Mouse (Mus musculus): ENCODE measurements around the gene BC005561. TPM values are rescaled to one million over a fixed set of nuclear protein-coding genes. Genes with fewer than 3 reads are reported as not detected.
A peak's percentile ranks its signal among the peaks of the same experiment; 100 is the strongest.
"Not testable (repeated sequence)": the region's sequence is repeated elsewhere in the genome, so short reads cannot be mapped to it uniquely, and the experiment has no call there.

Gene BC005561
- polyA plus RNA-seq, 1 experiment from 2014 or later, result 11.1 TPM

- 93% methylated on average over 8 of the region's 8 CpGs for WGBS
Measured at GRCm38 (mm10) chr5:104482856-104483255, 25.3 kb upstream of the BC005561 start.

GRCm38 (mm10) chr5:104491561-104491960, 16.6 kb upstream of the BC005561 start:
- Histone ChIP-seq H3K4me1 (no peaks in the 10 kb centered on the region), H3K4me3 (no peak overlapping the region), H3K36me3 (replicated peaks) (peaks cover 94% of the 10 kb centered on the region), H3K27me3 (ENCODE audit: poor library complexity, severe bottlenecking) (no peaks in the 10 kb centered on the region), H3K9me3 (no peaks in the 10 kb centered on the region), H3K27ac (no peak overlapping the region)
- DNase-seq (ENCODE audit: extremely low spot score, low spot score), result no peak
- WGBS, result 95% methylated on average over 5 of the region's 5 CpGs

More at GRCm38 (mm10) chr5:104482856-104483255, 25.3 kb upstream of the BC005561 start:
- Histone ChIP-seq H3K9me3 (no peaks in the 10 kb centered on the region), H3K27ac (no peak overlapping the region), H3K4me1 (no peaks in the 10 kb centered on the region), H3K4me3 (no peak overlapping the region), H3K27me3 (ENCODE audit: poor library complexity, severe bottlenecking) (no peaks in the 10 kb centered on the region), H3K36me3 (replicated peaks) (peaks cover 90% of the 10 kb centered on the region)
- DNase-seq (ENCODE audit: extremely low spot score, low spot score), result no peak

GRCm38 (mm10) chr5:104504883-104505282, 3.3 kb upstream of the BC005561 start:
- peaks cover 11% of the 10 kb centered on the region for H3K4me1 ChIP-seq
- H3K36me3 ChIP-seq (replicated peaks), result peaks cover 69% of the 10 kb centered on the region
- H3K4me3 ChIP-seq, result no peak overlapping the region
- H3K9me3 ChIP-seq, result peaks cover 3% of the 10 kb centered on the region; the same call in 1 of the 2 replicates
- DNase-seq (ENCODE audit: extremely low spot score, low spot score), result no peak
- H3K27ac ChIP-seq, result no peak overlapping the region
- no peaks in the 10 kb centered on the region for H3K27me3 ChIP-seq (ENCODE audit: poor library complexity, severe bottlenecking)
- 96% methylated on average over 2 of the region's 2 CpGs for WGBS

GRCm38 (mm10) chr5:104507829-104508194, 340 bp upstream of the BC005561 start:
- Histone ChIP-seq H3K4me1 (peaks cover 11% of the 10 kb centered on the region), H3K27me3 (ENCODE audit: poor library complexity, severe bottlenecking) (no peaks in the 10 kb centered on the region), H3K4me3 (peak overlapping the region; percentile 87), H3K9me3 (peaks cover 28% of the 10 kb centered on the region), H3K36me3 (replicated peaks) (peaks cover 70% of the 10 kb centered on the region), H3K27ac (peak overlapping the region; percentile 96)
- no peak for DNase-seq (ENCODE audit: extremely low spot score, low spot score)
- 2% methylated on average over 2 of the region's 2 CpGs for WGBS

GRCm38 (mm10) chr5:104511211-104511610, 3.1 kb downstream of the BC005561 start:
- Histone ChIP-seq H3K27me3 (ENCODE audit: poor library complexity, severe bottlenecking) (no peaks in the 10 kb centered on the region), H3K27ac (no peak overlapping the region), H3K4me3 (no peak overlapping the region), H3K36me3 (replicated peaks) (peaks cover 77% of the 10 kb centered on the region), H3K4me1 (peaks cover 11% of the 10 kb centered on the region), H3K9me3 (peaks cover 62% of the 10 kb centered on the region)
- 98% methylated on average over 3 of the region's 3 CpGs for WGBS
- DNase-seq (ENCODE audit: extremely low spot score, low spot score), result no peak

GRCm38 (mm10) chr5:104538612-104539011, 30.5 kb downstream of the BC005561 start:
- WGBS, result 100% methylated on average over 1 of the region's 1 CpGs
- H3K4me3 ChIP-seq, result no peak overlapping the region
- DNase-seq (ENCODE audit: extremely low spot score, low spot score), result no peak
- peaks cover 99% of the 10 kb centered on the region for H3K36me3 ChIP-seq (replicated peaks)
- no peaks in the 10 kb centered on the region for H3K4me1 ChIP-seq
- H3K9me3 ChIP-seq, result peaks cover 4% of the 10 kb centered on the region; the same call in 1 of the 2 replicates
- H3K27ac ChIP-seq, result no peak overlapping the region
- H3K27me3 ChIP-seq (ENCODE audit: poor library complexity, severe bottlenecking), result no peaks in the 10 kb centered on the region

GRCm38 (mm10) chr5:104539331-104539730, 31.2 kb downstream of the BC005561 start:
- Histone ChIP-seq H3K4me1 (no peaks in the 10 kb centered on the region), H3K4me3 (no peak overlapping the region), H3K27me3 (ENCODE audit: poor library complexity, severe bottlenecking) (no peaks in the 10 kb centered on the region), H3K27ac (no peak overlapping the region), H3K9me3 (peaks cover 4% of the 10 kb centered on the region; the same call in 1 of the 2 replicates), H3K36me3 (replicated peaks) (peaks cover 99% of the 10 kb centered on the region)
- WGBS, result 95% methylated on average over 4 of the region's 4 CpGs
- no peak for DNase-seq (ENCODE audit: extremely low spot score, low spot score)

GRCm38 (mm10) chr5:104568079-104568478, 59.9 kb downstream of the BC005561 start:
- DNase-seq (ENCODE audit: extremely low spot score, low spot score); H3K4me1 ChIP-seq; H3K4me3 ChIP-seq; H3K9me3 ChIP-seq; H3K27me3 ChIP-seq (ENCODE audit: poor library complexity, severe bottlenecking); H3K36me3 ChIP-seq (replicated peaks); H3K27ac ChIP-seq: not testable (repeated sequence)
- WGBS, result 44% methylated on average over 1 of the region's 1 CpGs

DNA sequence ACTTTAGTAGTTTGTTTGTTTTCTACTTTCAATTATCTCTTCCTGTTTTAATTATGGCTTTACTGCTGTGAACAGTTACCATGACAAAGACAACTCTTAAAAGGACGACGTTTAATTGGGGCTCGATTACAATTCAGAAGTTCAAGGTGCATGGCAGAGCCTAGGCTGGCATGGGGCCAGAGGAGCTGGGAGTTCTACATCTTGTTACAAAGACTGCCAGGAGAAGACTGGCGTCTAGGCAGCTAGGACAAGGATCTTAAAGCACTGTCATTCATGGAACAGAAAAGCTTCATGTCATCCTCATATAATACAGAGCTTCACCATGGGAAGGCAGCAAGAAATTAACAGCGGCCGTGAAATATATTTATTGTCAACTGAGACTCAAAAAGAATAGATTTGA, 62.6 kb downstream of the BC005561 start:
- H3K4me3 ChIP-seq, result peak overlapping the region; percentile 64
- peaks cover 30% of the 10 kb centered on the region for H3K9me3 ChIP-seq
- peaks cover 3% of the 10 kb centered on the region; the same call in 1 of the 2 replicates for H3K4me1 ChIP-seq
- H3K36me3 ChIP-seq (replicated peaks), result peaks cover 28% of the 10 kb centered on the region
- DNase-seq (ENCODE audit: extremely low spot score, low spot score), result no peak
- H3K27ac ChIP-seq, result no peak overlapping the region
- no peaks in the 10 kb centered on the region for H3K27me3 ChIP-seq (ENCODE audit: poor library complexity, severe bottlenecking)
- WGBS, result 59% methylated on average over 6 of the region's 6 CpGs

GRCm38 (mm10) chr5:104571282-104571921, 63.2 kb downstream of the BC005561 start:
- Histone ChIP-seq H3K9me3 (peaks cover 32% of the 10 kb centered on the region), H3K4me3 (peak overlapping the region; percentile 64), H3K36me3 (replicated peaks) (peaks cover 29% of the 10 kb centered on the region), H3K27ac (peak overlapping the region; percentile 91)
- not testable (repeated sequence) for H3K4me1 ChIP-seq; H3K27me3 ChIP-seq (ENCODE audit: poor library complexity, severe bottlenecking)
- WGBS, result 3% methylated on average over 18 of the region's 19 CpGs
- peak; percentile 78 for DNase-seq (ENCODE audit: extremely low spot score, low spot score)

Other genes starting within 250 kb of the BC005561 start
- gene Ibsp, start 209.2 kb upstream of the BC005561 start, polyA plus RNA-seq (2016; fragmentation: Nextera tagmentation; extraction: Ambion mirVana), result not detected in 2 replicates
- gene Mepe, start 183.0 kb upstream of the BC005561 start, polyA plus RNA-seq (2016; fragmentation: Nextera tagmentation; extraction: Ambion mirVana), result not detected in 2 replicates
- gene Spp1, start 73.2 kb upstream of the BC005561 start, polyA plus RNA-seq (2016; fragmentation: Nextera tagmentation; extraction: Ambion mirVana), result 1.6 and 1.7 TPM in 2 replicates
- 7.4 and 7.7 TPM in 2 replicates for gene Pkd2, start 48.9 kb upstream of the BC005561 start, polyA plus RNA-seq (2016; fragmentation: Nextera tagmentation; extraction: Ambion mirVana)

Data from forebrain, embryonic 10.5 days (tissue).